Mouse (Mus musculus) kidney, adult 2 months (tissue): ENCODE results near the gene Vti1a.

Experiments used
- CTCF ChIP-seq: fragments of 200-500 bp; conservative IDR thresholded peaks from 2 replicates; pipeline ENCODE4 v1.5.1; 2011; ENCODE audit warnings: low read depth, mild to moderate bottlenecking, control low read depth, low read length, moderate library complexity, mixed read lengths; ENCODE audit not compliant: insufficient read depth, insufficient read length
- POLR2A ChIP-seq: fragments of 200-500 bp; IDR thresholded peaks from one replicate; pipeline ENCODE4 v1.6.1; 2011; ENCODE audit warnings: low read depth, low read length, control low read depth

DNA sequence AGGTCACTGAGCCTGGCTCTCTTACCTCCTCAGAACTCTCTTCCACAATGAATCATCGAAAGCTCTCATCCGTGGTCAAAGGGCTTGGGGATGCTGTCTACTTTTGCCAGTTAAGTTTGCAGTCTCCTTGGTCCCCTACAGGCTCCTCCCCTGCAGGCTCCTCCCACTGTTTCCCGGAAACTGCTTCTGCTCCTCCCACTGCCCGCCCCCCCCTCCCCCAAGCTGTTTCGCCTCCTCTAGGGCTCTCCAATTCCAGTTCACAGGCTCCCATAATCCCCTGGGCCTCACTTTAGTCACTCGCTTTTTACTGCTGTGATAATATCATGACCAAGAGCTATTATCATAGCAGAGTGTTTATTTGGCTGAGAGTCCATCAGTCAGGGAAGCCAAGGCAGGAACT is 324.2 kb downstream of the Vti1a start:
- TF ChIP-seq CTCF (no peak), POLR2A (no peak)
